Mouse (Mus musculus): Measurements from ENCODE around the gene Psme1. TPM values are rescaled to one million over a fixed set of nuclear protein-coding genes. Genes with fewer than 3 reads are reported as not detected.

The Psme1 gene
- polyA plus RNA-seq, 1 experiment from 2014 or later: 216 TPM

- ATAC-seq (replicated peaks; ENCODE audit: insufficient number of reproducible peaks, insufficient read depth, low FRiP score, low read depth): no peak
- H3K27me3 ChIP-seq: no peaks in the 10 kb centered on the region
These were observed 50.3 kb downstream of the Psme1 start for GRCm38 (mm10) chr14:55628077-55628827.

GRCm38 (mm10) chr14:55629312-55629711 lies 51.4 kb downstream of the Psme1 start:
- Histone ChIP-seq H3K9me3 (replicated peaks) (no peaks in the 10 kb centered on the region), H3K4me3 (no peak overlapping the region), H3K4me2 (no peak overlapping the region), H3K4me1 (replicated peaks) (peaks cover 9% of the 10 kb centered on the region; the same call in 1 of the 2 replicates), H3K9ac (no peak overlapping the region), H3K36me3 (peaks cover 95% of the 10 kb centered on the region), H3K27me3 (no peaks in the 10 kb centered on the region), H3K27ac (no peak overlapping the region)
- 57% methylated on average over 5 of the region's 5 CpGs for WGBS
- ATAC-seq (replicated peaks; ENCODE audit: insufficient number of reproducible peaks, insufficient read depth, low FRiP score, low read depth): no peak

More at GRCm38 (mm10) chr14:55628077-55628827, 50.3 kb downstream of the Psme1 start:
- Histone ChIP-seq H3K4me1 (replicated peaks) (0 out of 2 replicates have a peak, but pooled peaks cover 4% of the 10 kb centered on the region), H3K9ac (no peak overlapping the region), H3K36me3 (peaks cover 85% of the 10 kb centered on the region), H3K27ac (no peak overlapping the region), H3K4me2 (no peak overlapping the region), H3K9me3 (replicated peaks) (no peaks in the 10 kb centered on the region), H3K4me3 (no peak overlapping the region)
- WGBS: 85% methylated on average over 27 of the region's 27 CpGs

Other genes starting within 250 kb of the Psme1 start
- gene Dhrs4, start 99.4 kb upstream of the Psme1 start, polyA plus RNA-seq (2015; fragmentation: Nextera tagmentation; extraction: Ambion mirVana): 60.7 and 69.5 TPM in 2 replicates
- 1.1 and 1.8 TPM in 2 replicates for gene Carmil3, start 87.5 kb upstream of the Psme1 start, polyA plus RNA-seq (2015; fragmentation: Nextera tagmentation; extraction: Ambion mirVana)
- 0.30 and 0.34 TPM in 2 replicates for gene Cpne6, start 67.7 kb upstream of the Psme1 start, polyA plus RNA-seq (2015; fragmentation: Nextera tagmentation; extraction: Ambion mirVana)
- gene Nrl, start 53.1 kb upstream of the Psme1 start, polyA plus RNA-seq (2015; fragmentation: Nextera tagmentation; extraction: Ambion mirVana): not detected in 2 replicates
- 34.2 and 42.5 TPM in 2 replicates for gene Pck2, start 37.9 kb upstream of the Psme1 start, polyA plus RNA-seq (2015; fragmentation: Nextera tagmentation; extraction: Ambion mirVana)
- 66.2 and 70.2 TPM in 2 replicates for gene Dcaf11, start 18.1 kb upstream of the Psme1 start, polyA plus RNA-seq (2015; fragmentation: Nextera tagmentation; extraction: Ambion mirVana)
- 0.82 TPM in 1 of 2 replicates, not detected in the other for gene A730061H03Rik, start 17.7 kb upstream of the Psme1 start, polyA plus RNA-seq (2015; fragmentation: Nextera tagmentation; extraction: Ambion mirVana)
- 80.5 and 81.7 TPM in 2 replicates for gene Fitm1, start 2.5 kb upstream of the Psme1 start, polyA plus RNA-seq (2015; fragmentation: Nextera tagmentation; extraction: Ambion mirVana)
- 21.2 and 21.6 TPM in 2 replicates for gene Emc9, start 7.2 kb downstream of the Psme1 start, polyA plus RNA-seq (2015; fragmentation: Nextera tagmentation; extraction: Ambion mirVana)
- gene Psme2, start 13.0 kb downstream of the Psme1 start, polyA plus RNA-seq (2015; fragmentation: Nextera tagmentation; extraction: Ambion mirVana): 203 and 215 TPM in 2 replicates
- gene Rnf31, start 13.6 kb downstream of the Psme1 start, polyA plus RNA-seq (2015; fragmentation: Nextera tagmentation; extraction: Ambion mirVana): 15.8 and 17.4 TPM in 2 replicates
- 9.1 and 13.7 TPM in 2 replicates for gene Irf9, start 25.4 kb downstream of the Psme1 start, polyA plus RNA-seq (2015; fragmentation: Nextera tagmentation; extraction: Ambion mirVana)
- 6.9 and 7.1 TPM in 2 replicates for gene Rec8, start 39.9 kb downstream of the Psme1 start, polyA plus RNA-seq (2015; fragmentation: Nextera tagmentation; extraction: Ambion mirVana)
- gene Ipo4, start 57.8 kb downstream of the Psme1 start, polyA plus RNA-seq (2015; fragmentation: Nextera tagmentation; extraction: Ambion mirVana): 45.0 and 66.7 TPM in 2 replicates
- 0.74 and 2.1 TPM in 2 replicates for gene Gm49378, start 59.8 kb downstream of the Psme1 start, polyA plus RNA-seq (2015; fragmentation: Nextera tagmentation; extraction: Ambion mirVana)
- 76.8 and 91.2 TPM in 2 replicates for gene Tm9sf1, start 65.7 kb downstream of the Psme1 start, polyA plus RNA-seq (2015; fragmentation: Nextera tagmentation; extraction: Ambion mirVana)
- gene Tssk4, start 72.1 kb downstream of the Psme1 start, polyA plus RNA-seq (2015; fragmentation: Nextera tagmentation; extraction: Ambion mirVana): 0.31 and 0.36 TPM in 2 replicates
- gene Mdp1, start 82.4 kb downstream of the Psme1 start, polyA plus RNA-seq (2015; fragmentation: Nextera tagmentation; extraction: Ambion mirVana): 84.5 and 90.0 TPM in 2 replicates
- gene Gmpr2, start 93.8 kb downstream of the Psme1 start, polyA plus RNA-seq (2015; fragmentation: Nextera tagmentation; extraction: Ambion mirVana): 36.0 and 42.3 TPM in 2 replicates
- 448 and 462 TPM in 2 replicates for gene Nedd8, start 94.0 kb downstream of the Psme1 start, polyA plus RNA-seq (2015; fragmentation: Nextera tagmentation; extraction: Ambion mirVana)
- 26.1 and 29.2 TPM in 2 replicates for gene Tinf2, start 103.7 kb downstream of the Psme1 start, polyA plus RNA-seq (2015; fragmentation: Nextera tagmentation; extraction: Ambion mirVana)
- gene Tgm1, start 135.8 kb downstream of the Psme1 start, polyA plus RNA-seq (2015; fragmentation: Nextera tagmentation; extraction: Ambion mirVana): 0.20 and 0.60 TPM in 2 replicates
- 20.7 and 23.8 TPM in 2 replicates for gene Rabggta, start 144.1 kb downstream of the Psme1 start, polyA plus RNA-seq (2015; fragmentation: Nextera tagmentation; extraction: Ambion mirVana)
- gene Dhrs1, start 167.6 kb downstream of the Psme1 start, polyA plus RNA-seq (2015; fragmentation: Nextera tagmentation; extraction: Ambion mirVana): 64.0 and 65.7 TPM in 2 replicates
- 17.9 and 24.4 TPM in 2 replicates for gene Nop9, start 167.6 kb downstream of the Psme1 start, polyA plus RNA-seq (2015; fragmentation: Nextera tagmentation; extraction: Ambion mirVana)
- 1.2 and 1.6 TPM in 2 replicates for gene Cideb, start 180.3 kb downstream of the Psme1 start, polyA plus RNA-seq (2015; fragmentation: Nextera tagmentation; extraction: Ambion mirVana)
- gene Ltb4r2, start 183.3 kb downstream of the Psme1 start, polyA plus RNA-seq (2015; fragmentation: Nextera tagmentation; extraction: Ambion mirVana): 0.15 and 0.25 TPM in 2 replicates
- 0.65 and 0.66 TPM in 2 replicates for gene Ltb4r1, start 187.8 kb downstream of the Psme1 start, polyA plus RNA-seq (2015; fragmentation: Nextera tagmentation; extraction: Ambion mirVana)
- 14.9 and 18.0 TPM in 2 replicates for gene Adcy4, start 206.0 kb downstream of the Psme1 start, polyA plus RNA-seq (2015; fragmentation: Nextera tagmentation; extraction: Ambion mirVana)
- gene Ripk3, start 210.7 kb downstream of the Psme1 start, polyA plus RNA-seq (2015; fragmentation: Nextera tagmentation; extraction: Ambion mirVana): 12.6 and 20.7 TPM in 2 replicates
- 10.8 and 15.8 TPM in 2 replicates for gene Nfatc4, start 245.0 kb downstream of the Psme1 start, polyA plus RNA-seq (2015; fragmentation: Nextera tagmentation; extraction: Ambion mirVana)

Data from heart, embryonic 15.5 days (tissue).